Mouse (Mus musculus): ENCODE measurements around the gene Supt16.

Gene Supt16

GRCm38 (mm10) chr14:52197156-52197878, at the start of gene Supt16:
Gene Supt16, minus strand, starts transcription at chr14:52197416.
- peak; percentile 67 for DNase-seq (ENCODE audit: low read depth, low spot score)

- DNase-seq (ENCODE audit: low read depth, low spot score), result no peak
These were observed 48.9 kb upstream of the Supt16 start for GRCm38 (mm10) chr14:52246129-52246528.

GRCm38 (mm10) chr14:52244690-52245042, 47.5 kb upstream of the Supt16 start:
- DNase-seq (ENCODE audit: low read depth, low spot score), result no peak

GRCm38 (mm10) chr14:52244041-52244689, 46.9 kb upstream of the Supt16 start:
- peak; percentile 100 for DNase-seq (ENCODE audit: low read depth, low spot score)

- DNase-seq (ENCODE audit: low read depth, low spot score), result no peak
These were observed 39.0 kb upstream of the Supt16 start for GRCm38 (mm10) chr14:52236216-52236615.

- no peak for DNase-seq (ENCODE audit: low read depth, low spot score)
These were observed 37.9 kb upstream of the Supt16 start for GRCm38 (mm10) chr14:52235165-52235564.

- no peak for DNase-seq (ENCODE audit: low read depth, low spot score)
These were observed 35.0 kb upstream of the Supt16 start for GRCm38 (mm10) chr14:52232249-52232648.

GRCm38 (mm10) chr14:52225972-52226371, 28.8 kb upstream of the Supt16 start:
- DNase-seq (ENCODE audit: low read depth, low spot score), result no peak

- no peak for DNase-seq (ENCODE audit: low read depth, low spot score)
These were observed 20.0 kb upstream of the Supt16 start for GRCm38 (mm10) chr14:52217261-52217660.

- no peak for DNase-seq (ENCODE audit: low read depth, low spot score)
These were observed 2.2 kb upstream of the Supt16 start for GRCm38 (mm10) chr14:52199412-52199811.

GRCm38 (mm10) chr14:52198141-52198540, 925 bp upstream of the Supt16 start:
- DNase-seq (ENCODE audit: low read depth, low spot score), result no peak

GRCm38 (mm10) chr14:52196230-52197155, 723 bp downstream of the Supt16 start:
- DNase-seq (ENCODE audit: low read depth, low spot score), result no peak

GRCm38 (mm10) chr14:52195691-52196090, 1.5 kb downstream of the Supt16 start:
- no peak for DNase-seq (ENCODE audit: low read depth, low spot score)

- no peak for DNase-seq (ENCODE audit: low read depth, low spot score)
These were observed 6.4 kb downstream of the Supt16 start for GRCm38 (mm10) chr14:52190740-52191359.

GRCm38 (mm10) chr14:52189519-52189918, 7.7 kb downstream of the Supt16 start:
- no peak for DNase-seq (ENCODE audit: low read depth, low spot score)

- no peak for DNase-seq (ENCODE audit: low read depth, low spot score)
These were observed 8.4 kb downstream of the Supt16 start for GRCm38 (mm10) chr14:52188788-52189187.

- DNase-seq (ENCODE audit: low read depth, low spot score), result no peak
These were observed 30.6 kb downstream of the Supt16 start for GRCm38 (mm10) chr14:52166571-52166970.

GRCm38 (mm10) chr14:52160911-52161310, 36.3 kb downstream of the Supt16 start:
- DNase-seq (ENCODE audit: low read depth, low spot score), result no peak

GRCm38 (mm10) chr14:52155008-52155407, 42.2 kb downstream of the Supt16 start:
- no peak for DNase-seq (ENCODE audit: low read depth, low spot score)

GRCm38 (mm10) chr14:52152613-52153012, 44.6 kb downstream of the Supt16 start:
- DNase-seq (ENCODE audit: low read depth, low spot score), result no peak

- no peak for DNase-seq (ENCODE audit: low read depth, low spot score)
These were observed 45.0 kb downstream of the Supt16 start for GRCm38 (mm10) chr14:52152179-52152578.

GRCm38 (mm10) chr14:52149888-52150287, 47.3 kb downstream of the Supt16 start:
- DNase-seq (ENCODE audit: low read depth, low spot score), result no peak
